ENCODE assay signal across 9 mouse cellular contexts in genomic region chr6:22025584-22026357, GRCm38 (mm10). TPM values are rescaled to one million over a fixed set of nuclear protein-coding genes. Genes with fewer than 3 reads are reported as not detected.
DNase-seq lines count a peak whose midpoint lies in the region; ATAC-seq and TF ChIP-seq lines count a peak whose summit lies in the region.
"Had no signal": no experiment of that assay in that cellular context is flagged by ENCODE, and none has a peak within 500 bp of the region (broad histone marks: within the 10 kb centered on the region; RNA-seq: fewer than 3 reads in every experiment).

No protein-coding gene starts in this region.

- TF ChIP-seq CTCF in testis, adult 2 months (IDR thresholded peaks at IDR 0.05; ENCODE audit: control insufficient read depth, insufficient read depth, insufficient replicate concordance, low read depth, low read length), result no peak
- TF ChIP-seq CTCF in heart, postnatal 0 days (IDR thresholded peaks at IDR 0.05; ENCODE audit: low read depth), result no peak

- no peaks in the 10 kb centered on the region for H3K9me3 ChIP-seq in heart, postnatal 0 days (replicated peaks; ENCODE audit: control insufficient read depth, low read length)
- H3K9me3 ChIP-seq in liver, embryonic 16.5 days (replicated peaks; ENCODE audit: control insufficient read depth, low read length), result no peaks in the 10 kb centered on the region

- no peak for TF ChIP-seq POLR2A in testis, adult 2 months (IDR thresholded peaks at IDR 0.05; ENCODE audit: control insufficient read depth, low read depth, low read length)

- H3K27ac ChIP-seq in testis, adult 2 months (ENCODE audit: control insufficient read depth, insufficient read depth, low read depth, low read length), result peak overlapping the region; percentile 67; the same call in 1 of the 2 replicates
- peak overlapping the region; percentile 30; the same call in 1 of the 2 replicates for H3K27ac ChIP-seq in heart, postnatal 0 days (ENCODE audit: low read depth)
- H3K27ac ChIP-seq in liver, embryonic 16.5 days (ENCODE audit: low read length), result peak overlapping the region; percentile 48

- no peaks in the 10 kb centered on the region; the same call in 1 of the 2 replicates for H3K4me1 ChIP-seq in testis, adult 2 months (ENCODE audit: control insufficient read depth, insufficient read depth, low read length)
- no peaks in the 10 kb centered on the region for H3K4me1 ChIP-seq in heart, postnatal 0 days (ENCODE audit: control insufficient read depth, insufficient read depth)
- peaks cover 5% of the 10 kb centered on the region; the same call in 1 of the 2 replicates for H3K4me1 ChIP-seq in liver, embryonic 16.5 days (ENCODE audit: control insufficient read depth, low read depth, low read length)

- TF ChIP-seq EP300 in heart, postnatal 0 days (IDR thresholded peaks at IDR 0.05; ENCODE audit: low read depth), result no peak

- ATAC-seq in heart, postnatal 0 days (ENCODE audit: insufficient read depth, low read depth), result no peak
- ATAC-seq in liver, embryonic 16.5 days (ENCODE audit: low read depth), result peak; percentile 81

- peak overlapping the region; percentile 47 for H3K4me2 ChIP-seq in heart, postnatal 0 days (ENCODE audit: low read depth, low read length)
- H3K4me2 ChIP-seq in liver, embryonic 16.5 days (ENCODE audit: low read depth, low read length), result peak overlapping the region; percentile 40

- H3K9ac ChIP-seq in heart, postnatal 0 days (replicated peaks; ENCODE audit: low read depth, low read length), result no peak overlapping the region
- no peak overlapping the region for H3K9ac ChIP-seq in liver, embryonic 16.5 days (ENCODE audit: low read depth, low read length)

- no peaks in the 10 kb centered on the region for H3K36me3 ChIP-seq in testis, adult 2 months (ENCODE audit: control insufficient read depth, insufficient read depth, low read length)
- H3K36me3 ChIP-seq in heart, postnatal 0 days (replicated peaks; ENCODE audit: control insufficient read depth, insufficient read depth, low read length), result no peaks in the 10 kb centered on the region
- H3K36me3 ChIP-seq in liver, embryonic 16.5 days (ENCODE audit: control insufficient read depth, insufficient read depth), result no peaks in the 10 kb centered on the region

- DNase-seq in testis, postnatal 14 days (ENCODE audit: low spot score), result no peak
- no peak for DNase-seq in heart, postnatal 0 days (ENCODE audit: low spot score)
- DNase-seq in c-Kit-positive CD71-positive TER-119-positive erythroid progenitor cells, embryonic 14.5 days (ENCODE audit: low spot score), result no peak
- no peak for DNase-seq in layer of hippocampus, postnatal 36 days
- DNase-seq in cerebellum, adult 8-10 months, result no peak
- DNase-seq in urinary bladder, adult 18-20 months (ENCODE audit: low spot score in 2 of 2), result no peak

- no peak overlapping the region for H3K4me3 ChIP-seq in testis, adult 2 months (ENCODE audit: control insufficient read depth, low read depth, low read length)
- H3K4me3 ChIP-seq in heart, postnatal 0 days (ENCODE audit: low read depth, low read length), result peak overlapping the region; percentile 20
- H3K4me3 ChIP-seq in liver, embryonic 16.5 days (ENCODE audit: low read depth, low read length), result peak overlapping the region; percentile 29
- H3K4me3 ChIP-seq: myocyte had no signal

- H3K27me3 ChIP-seq in testis, adult 2 months (ENCODE audit: control insufficient read depth, insufficient read depth, low read length), result no peaks in the 10 kb centered on the region
- H3K27me3 ChIP-seq in heart, postnatal 0 days (ENCODE audit: control insufficient read depth, insufficient read depth, low read length), result no peaks in the 10 kb centered on the region
- H3K27me3 ChIP-seq in liver, embryonic 16.5 days (ENCODE audit: control insufficient read depth, insufficient read depth, low read depth, low read length), result no peaks in the 10 kb centered on the region

- WGBS in heart, postnatal 0 days, result 31% methylated on average over 16 of the region's 17 CpGs
- WGBS in liver, embryonic 16.5 days (ENCODE audit: insufficient replicate concordance), result 13% methylated on average over 17 of the region's 17 CpGs

RNA-seq across cellular contexts. Expression of gene Cped1, which starts 40.1 kb away (rescaled TPM):
- 1.3 and 1.8 TPM in 2 replicates for polyA plus RNA-seq in testis, adult 2 months (2012; rRNA removed)
- total RNA-seq in heart, postnatal 0 days (2014; rRNA removed; ENCODE audit: low replicate concordance), result 6.1 and 13.2 TPM in 2 replicates
- polyA plus RNA-seq in heart, postnatal 0 days (2015; fragmentation: Nextera tagmentation; extraction: Ambion mirVana), result 3.6 and 3.9 TPM in 2 replicates
- 4.0 and 5.0 TPM in 2 replicates for polyA plus RNA-seq in liver, embryonic 16.5 days (2015; fragmentation: Nextera tagmentation; extraction: Ambion mirVana)
- total RNA-seq in layer of hippocampus, postnatal 36 days (2021), result 1 to 10 TPM; 1.7 to 2.1 TPM
